Mouse (Mus musculus) sigmoid colon, adult 10 weeks (tissue): ENCODE data around the gene Zpbp2. TPM values are rescaled to one million over a fixed set of nuclear protein-coding genes. Genes with fewer than 3 reads are reported as not detected.

ENCODE experiments used
- polyA plus RNA-seq: library from polyadenylated mRNA; stranded (reverse); fragments of 350-450 nt; fragmentation: Illumina TruSeq; extraction: RNeasy Lipid Tissue Mini Kit (QIAGEN cat#74804); gene quantifications from one replicate; pipeline ENCODE4 v1.2.3, GENCODE M21; 2014; ENCODE audit warnings: low read depth, low replicate concordance

The Zpbp2 gene
- polyA plus RNA-seq, result 0.91 TPM

DNA sequence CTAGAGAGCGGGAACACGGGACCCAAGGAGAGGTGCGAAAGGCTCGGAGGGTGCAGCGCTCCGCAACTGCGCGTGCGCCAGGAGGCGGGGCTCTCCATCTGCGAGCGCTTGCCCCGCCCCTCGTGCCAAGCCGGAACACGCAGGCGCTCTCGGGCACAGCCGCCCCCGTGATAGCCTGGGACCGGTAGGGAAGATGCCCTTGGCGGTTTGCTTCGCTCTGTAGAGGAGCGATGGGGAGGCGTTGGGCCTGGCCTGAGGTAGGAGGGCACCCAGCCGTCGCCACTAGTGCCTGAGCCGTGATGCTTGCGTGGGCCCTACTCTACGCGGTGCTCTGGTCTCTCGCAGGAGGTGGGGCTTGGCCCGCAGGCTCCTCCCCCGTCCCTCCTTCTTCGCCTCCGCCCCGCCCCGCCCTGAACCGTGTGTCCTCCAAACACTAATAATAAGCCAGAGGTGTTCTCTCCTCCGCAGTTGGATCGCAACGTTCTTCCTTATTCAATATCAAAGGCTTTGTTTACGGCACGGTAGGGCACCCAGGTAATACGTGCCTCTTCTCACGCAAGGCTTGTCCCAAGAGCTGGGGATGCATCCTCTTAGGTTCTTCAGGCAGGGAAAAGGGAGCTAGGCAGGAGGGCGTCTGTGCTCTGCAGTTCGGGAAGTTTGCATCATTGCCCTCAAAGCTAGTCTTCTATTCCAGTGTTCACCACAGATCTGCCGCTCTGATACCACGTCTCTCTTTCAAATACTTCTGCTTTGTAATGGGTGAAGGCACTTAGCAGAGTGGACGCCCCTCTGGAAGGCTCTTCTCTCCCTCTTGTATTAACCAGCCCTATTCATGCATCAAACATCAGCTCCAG is at the start of gene Zpbp2:
Zpbp2 (plus strand) TSS at position 123 of the 854 bp plus-strand sequence.

DNA sequence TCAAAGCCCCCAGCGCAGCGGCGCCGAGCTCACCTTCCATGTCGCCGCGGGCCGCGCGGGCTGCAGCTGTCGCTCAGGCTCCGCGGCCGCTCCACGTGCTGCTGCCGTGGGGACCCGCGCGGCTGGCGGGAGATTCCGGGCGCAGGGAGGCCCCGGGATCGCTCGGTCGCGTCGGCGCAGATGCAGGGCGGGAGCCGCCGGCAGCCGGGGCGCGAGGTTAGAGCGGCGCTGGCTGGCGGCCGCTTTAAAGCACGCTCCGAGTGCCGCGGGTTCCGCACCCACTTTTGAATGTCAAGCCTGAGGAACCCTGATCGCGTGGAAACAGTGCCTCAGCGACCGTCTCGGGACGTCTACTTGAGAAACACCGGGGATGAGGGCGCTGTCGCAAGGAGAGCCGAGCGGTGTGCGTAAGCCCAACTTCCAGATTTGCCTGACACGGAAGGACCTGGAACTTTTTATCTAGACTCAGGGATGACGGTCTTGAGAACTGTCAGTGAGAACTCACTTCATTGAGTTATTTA is 5.1 kb upstream of the Zpbp2 start, which contains the start of gene Ikzf3:
Ikzf3 (minus strand) TSS at position 321 of the 521 bp plus-strand sequence.

DNA sequence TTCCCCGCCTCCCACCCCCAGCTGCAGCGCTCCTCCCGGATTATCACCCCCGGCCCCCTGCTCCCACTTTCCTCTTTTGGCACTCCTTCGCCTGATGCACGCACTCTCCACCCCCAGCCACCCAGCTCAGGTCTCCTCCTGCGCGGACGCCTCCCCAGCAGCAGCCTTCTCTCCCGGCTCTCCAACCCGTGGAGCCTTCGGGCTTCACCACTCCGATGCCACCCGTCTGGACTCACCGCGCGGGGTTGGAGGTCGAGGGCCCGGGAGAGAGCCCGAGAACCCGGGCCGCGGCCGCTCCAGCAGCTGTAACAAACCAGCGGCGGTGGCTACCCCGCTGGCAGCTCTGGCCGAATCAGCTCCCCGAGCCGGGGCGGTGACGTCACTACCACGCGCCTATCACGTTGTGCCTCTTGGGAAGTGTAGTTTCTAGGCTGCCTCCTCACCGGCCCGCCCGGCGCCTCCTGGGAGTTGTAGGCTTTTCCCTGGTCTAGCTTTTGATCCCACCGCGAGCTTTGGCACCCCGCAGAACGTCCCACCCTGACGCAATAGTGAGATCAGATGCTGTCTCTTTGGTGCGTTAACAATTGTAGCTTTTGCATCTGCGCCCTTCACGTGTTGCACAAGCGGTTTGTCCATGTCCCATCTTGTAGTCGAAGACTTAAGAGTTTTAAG is 36.1 kb downstream of the Zpbp2 start, which contains the start of gene Ormdl3:
Ormdl3 (minus strand) TSS at position 477 of the 672 bp plus-strand sequence.

DNA sequence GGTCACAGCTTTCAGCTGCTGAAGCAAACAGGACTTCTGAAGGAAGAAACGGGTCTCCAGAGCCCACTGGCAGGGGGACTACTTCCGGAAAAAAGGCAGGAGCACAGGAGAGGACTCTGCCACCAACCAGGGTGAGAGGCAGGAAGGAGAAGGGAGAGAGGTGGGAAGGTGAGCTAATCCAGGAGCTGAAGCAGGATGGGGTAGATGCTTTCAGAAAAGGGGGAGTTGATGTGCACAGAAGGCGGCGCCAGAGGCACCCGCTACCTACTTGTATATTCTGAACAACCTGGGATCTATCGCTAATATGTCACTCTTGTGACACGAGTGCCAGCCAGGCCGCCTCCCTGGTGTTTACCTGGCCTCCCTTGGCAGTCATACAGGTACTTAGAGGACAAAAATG is 47.1 kb downstream of the Zpbp2 start, which contains the start of gene Lrrc3c:
Lrrc3c (plus strand) TSS at position 301 of the 400 bp plus-strand sequence.

Other genes starting within 250 kb of the Zpbp2 start
- not detected for gene Neurod2, start 221.4 kb upstream of the Zpbp2 start, polyA plus RNA-seq
- gene Ppp1r1b, start 202.7 kb upstream of the Zpbp2 start, polyA plus RNA-seq, result 36.0 TPM
- 1.6 TPM for gene Stard3, start 192.7 kb upstream of the Zpbp2 start, polyA plus RNA-seq
- gene Tcap, start 167.3 kb upstream of the Zpbp2 start, polyA plus RNA-seq, result not detected
- gene Pnmt, start 164.6 kb upstream of the Zpbp2 start, polyA plus RNA-seq, result not detected
- gene Pgap3, start 150.6 kb upstream of the Zpbp2 start, polyA plus RNA-seq, result 0.35 TPM
- 5.8 TPM for gene Erbb2, start 138.6 kb upstream of the Zpbp2 start, polyA plus RNA-seq
- gene Mien1, start 112.1 kb upstream of the Zpbp2 start, polyA plus RNA-seq, result 57.1 TPM
- 8.2 TPM for gene Grb7, start 104.7 kb upstream of the Zpbp2 start, polyA plus RNA-seq
- gene Ikzf3, start 5.1 kb upstream of the Zpbp2 start, polyA plus RNA-seq, result 6.2 TPM
- 2.4 TPM for gene Ormdl3, start 36.3 kb downstream of the Zpbp2 start, polyA plus RNA-seq
- gene Lrrc3c, start 47.2 kb downstream of the Zpbp2 start, polyA plus RNA-seq, result not detected
- not detected for gene Gm12355, start 74.6 kb downstream of the Zpbp2 start, polyA plus RNA-seq
- gene Gsdma3, start 75.3 kb downstream of the Zpbp2 start, polyA plus RNA-seq, result not detected
- not detected for gene Gsdma2, start 95.7 kb downstream of the Zpbp2 start, polyA plus RNA-seq
- 0.60 TPM for gene Gsdma, start 113.3 kb downstream of the Zpbp2 start, polyA plus RNA-seq
- gene Psmd3, start 131.5 kb downstream of the Zpbp2 start, polyA plus RNA-seq, result 12.0 TPM
- not detected for gene Csf3, start 150.2 kb downstream of the Zpbp2 start, polyA plus RNA-seq
- gene Med24, start 178.3 kb downstream of the Zpbp2 start, polyA plus RNA-seq, result 5.0 TPM
- gene Thra, start 189.5 kb downstream of the Zpbp2 start, polyA plus RNA-seq, result 5.7 TPM
- 3.3 TPM for gene Nr1d1, start 224.2 kb downstream of the Zpbp2 start, polyA plus RNA-seq
- gene Msl1, start 244.4 kb downstream of the Zpbp2 start, polyA plus RNA-seq, result 95.5 TPM